Mouse (Mus musculus) NIH3T3 (cell line): Measurements from ENCODE around the gene Etv2.

Experiments used
- DNase-seq: peaks from one replicate; pipeline ENCODE4 v3.0.0-alpha.2; 2012; ENCODE audit warnings: low read depth

Etv2 gene

GRCm38 (mm10) chr7:30588676-30589434 lies 46.8 kb downstream of the Etv2 start, which contains the start of gene Kmt2b:
Gene Kmt2b, minus strand, starts transcription at chr7:30588726.
- DNase-seq = peak; percentile 98

GRCm38 (mm10) chr7:30587842-30588667 lies 47.6 kb downstream of the Etv2 start:
- peak; percentile 43 for DNase-seq

GRCm38 (mm10) chr7:30586455-30587020 lies 49.1 kb downstream of the Etv2 start:
- DNase-seq = no peak

- DNase-seq = no peak
These were observed 50.5 kb downstream of the Etv2 start for GRCm38 (mm10) chr7:30585170-30585569.

- no peak for DNase-seq
These were observed 51.3 kb downstream of the Etv2 start for GRCm38 (mm10) chr7:30584339-30584738.
